Mouse (Mus musculus) urinary bladder, adult 2 months (tissue): Measurements from ENCODE around the gene Krtcap2. TPM values are rescaled to one million over a fixed set of nuclear protein-coding genes. Genes with fewer than 3 reads are reported as not detected.
A peak's percentile ranks its signal among the peaks of the same experiment; 100 is the strongest.

Source experiments
- DNase-seq: peaks from one replicate; pipeline ENCODE4 v3.0.0; 2022; ENCODE audit warnings: low spot score
- polyA plus RNA-seq: library from polyadenylated mRNA; depleted of rRNA; stranded (reverse); fragments of >200 nt; gene quantifications from 2 replicates; pipeline ENCODE4 v1.2.3, GENCODE M21; 2012; rRNA removed

The Krtcap2 gene
- polyA plus RNA-seq, 1 experiment, result 67.7 TPM

DNA sequence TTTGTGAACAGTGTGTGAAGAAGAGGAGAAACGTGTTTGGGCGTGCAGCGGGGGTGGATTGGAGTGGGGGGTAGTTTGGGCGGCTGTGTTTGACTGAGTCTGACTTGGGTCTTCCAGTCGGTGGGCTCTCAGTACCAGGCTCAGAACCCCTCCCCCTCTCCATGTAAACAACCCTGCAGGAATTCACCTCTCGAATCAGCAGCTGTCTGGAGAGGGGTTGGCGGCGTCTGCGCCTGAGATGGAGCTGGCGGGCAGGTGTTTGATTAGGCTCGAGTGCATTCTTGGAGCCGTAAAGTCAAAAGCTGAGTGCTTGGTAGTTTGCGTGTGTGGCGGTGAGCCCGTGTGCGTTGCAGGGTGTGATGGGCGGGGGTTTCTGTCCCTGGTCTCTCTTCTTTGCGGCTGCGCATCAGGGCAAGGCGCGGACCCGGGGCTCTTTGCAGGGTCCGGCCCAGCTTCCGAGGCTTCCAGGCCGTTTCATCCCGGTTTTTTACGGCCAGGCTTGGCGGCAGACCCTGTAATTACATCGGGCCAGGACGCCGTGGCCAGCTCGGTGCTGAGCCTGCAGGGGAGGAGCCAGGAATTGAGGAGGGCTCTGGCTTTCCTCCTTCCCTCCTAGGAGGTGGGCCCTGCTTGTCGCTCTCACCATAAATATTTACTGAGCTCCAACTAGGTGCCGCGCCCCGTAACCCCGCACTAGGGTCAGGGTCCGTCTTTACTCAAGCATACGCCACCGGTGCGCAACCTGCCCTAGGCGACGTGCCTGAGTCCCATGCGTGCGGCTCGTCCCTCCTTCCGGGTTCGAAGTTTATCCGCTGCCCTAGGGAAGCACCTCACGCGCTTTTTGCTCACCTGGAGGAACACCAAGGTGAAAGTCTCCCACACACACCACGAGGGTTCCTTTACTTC, 35.1 kb downstream of the Krtcap2 start, which contains the start of gene Efna1:
Gene Efna1, minus strand, starts transcription at position 537 of the 906 bp plus-strand sequence.
- peak; percentile 56 for DNase-seq

DNA sequence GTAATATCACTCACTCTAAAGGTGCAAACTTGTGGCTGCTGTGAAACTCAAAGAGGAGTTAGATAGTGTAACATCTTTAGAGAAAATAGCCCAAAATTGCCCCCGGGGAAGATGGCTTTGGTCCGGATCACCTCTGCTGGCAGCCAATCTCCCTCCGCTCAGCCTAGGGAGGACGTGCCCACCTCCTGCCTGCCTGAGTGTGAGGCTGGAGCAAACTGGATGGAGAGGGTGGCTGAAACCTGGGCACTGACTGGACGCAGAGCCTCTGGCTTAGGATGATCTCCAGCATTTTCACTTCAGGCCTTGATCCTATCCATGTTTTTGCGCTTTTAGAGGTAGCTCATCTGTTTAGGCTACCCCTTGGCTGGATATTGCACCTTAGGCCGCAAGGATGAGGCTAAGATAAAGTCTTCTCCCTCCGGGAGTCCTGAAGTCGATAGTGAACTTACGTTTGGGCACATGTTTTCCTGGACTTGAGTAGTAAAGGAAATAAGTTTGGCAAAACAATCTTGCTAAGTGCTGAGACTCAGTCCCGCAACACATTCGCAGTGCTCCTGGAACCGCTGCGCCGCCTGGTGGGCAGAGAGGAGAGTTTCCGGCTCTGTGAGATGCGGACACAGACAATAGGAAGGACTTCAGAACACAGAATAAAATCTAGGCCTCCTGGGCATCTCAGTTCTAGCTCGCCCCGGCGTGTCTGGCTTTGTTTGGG, 36.0 kb downstream of the Krtcap2 start:
- DNase-seq, result peak; percentile 80

DNA sequence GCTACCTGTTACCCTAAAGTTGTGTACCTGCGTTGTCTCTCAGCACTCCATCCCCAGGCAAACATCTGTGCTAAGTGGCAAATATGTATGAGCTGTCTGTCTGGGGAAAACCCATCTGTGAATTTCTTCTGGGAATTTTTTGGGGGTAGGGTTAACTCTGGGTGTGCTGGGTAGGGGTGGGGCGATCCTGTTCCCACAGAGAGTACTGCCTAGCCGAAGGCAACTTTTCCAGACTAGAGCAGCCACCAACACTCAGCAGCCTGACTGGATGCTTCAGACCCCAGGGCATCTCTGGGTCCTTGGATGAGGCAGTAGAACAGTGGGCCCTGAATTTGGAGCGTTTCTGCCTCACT, 36.5 kb downstream of the Krtcap2 start:
- no peak for DNase-seq

DNA sequence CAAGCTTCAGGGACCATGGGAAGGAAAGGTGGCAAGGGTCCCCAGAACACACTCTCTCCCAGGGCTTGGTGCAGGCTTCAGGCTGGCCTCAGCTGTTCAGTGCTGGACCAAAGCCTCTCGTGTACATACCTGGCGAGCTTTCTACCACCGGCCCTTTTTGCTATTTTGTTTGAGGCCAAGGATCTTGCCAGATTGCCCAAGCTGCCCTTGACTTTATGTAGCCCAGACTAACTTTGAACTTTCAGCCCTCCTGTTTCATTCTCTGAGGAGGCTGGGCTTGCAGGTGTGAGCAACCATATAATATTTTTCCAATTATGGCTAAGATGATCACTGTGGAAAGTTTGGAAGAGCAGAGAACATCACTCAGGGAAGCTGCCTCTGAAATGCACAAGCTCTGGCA, 38.5 kb downstream of the Krtcap2 start:
- no peak for DNase-seq

DNA sequence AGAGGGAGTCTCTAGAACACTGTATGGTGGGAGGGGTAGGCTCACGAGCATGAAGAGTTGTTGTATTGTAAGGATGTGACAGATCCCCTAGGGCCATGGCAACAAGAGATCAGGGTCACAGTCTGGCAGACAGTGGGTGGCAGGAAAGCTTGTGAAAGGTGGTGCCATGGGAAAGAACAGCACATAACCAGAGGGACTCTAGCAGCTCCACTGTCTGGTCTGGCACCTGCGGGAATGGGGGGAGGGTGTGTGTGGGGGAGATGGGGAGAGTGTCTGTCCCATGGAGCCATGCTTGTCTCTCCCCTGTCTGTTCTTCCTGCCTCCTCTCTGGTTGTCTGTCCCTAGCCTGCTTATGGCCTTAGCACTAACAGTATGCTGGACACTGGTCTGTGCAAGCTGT, 39.8 kb downstream of the Krtcap2 start:
- no peak for DNase-seq

DNA sequence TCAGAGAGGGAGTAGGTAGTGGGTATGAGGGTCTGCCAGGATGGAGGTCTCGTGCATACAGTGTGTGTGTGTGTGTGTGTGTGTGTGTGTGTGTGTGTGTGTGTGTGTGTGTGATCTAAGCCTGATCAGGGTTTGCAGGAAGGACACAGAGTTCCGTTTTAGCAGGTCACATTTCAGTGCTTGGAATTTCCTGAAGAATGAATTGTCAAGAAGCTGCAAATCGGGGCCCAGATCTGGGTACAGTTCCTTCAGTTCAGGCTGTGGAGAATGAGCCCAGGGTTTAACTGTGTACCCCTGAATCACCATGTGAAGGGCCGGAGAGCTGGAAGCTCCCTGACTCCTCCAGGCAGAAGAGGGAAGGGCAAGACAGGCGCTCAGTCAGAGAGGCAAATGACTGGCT, 41.5 kb downstream of the Krtcap2 start:
- DNase-seq, result no peak

DNA sequence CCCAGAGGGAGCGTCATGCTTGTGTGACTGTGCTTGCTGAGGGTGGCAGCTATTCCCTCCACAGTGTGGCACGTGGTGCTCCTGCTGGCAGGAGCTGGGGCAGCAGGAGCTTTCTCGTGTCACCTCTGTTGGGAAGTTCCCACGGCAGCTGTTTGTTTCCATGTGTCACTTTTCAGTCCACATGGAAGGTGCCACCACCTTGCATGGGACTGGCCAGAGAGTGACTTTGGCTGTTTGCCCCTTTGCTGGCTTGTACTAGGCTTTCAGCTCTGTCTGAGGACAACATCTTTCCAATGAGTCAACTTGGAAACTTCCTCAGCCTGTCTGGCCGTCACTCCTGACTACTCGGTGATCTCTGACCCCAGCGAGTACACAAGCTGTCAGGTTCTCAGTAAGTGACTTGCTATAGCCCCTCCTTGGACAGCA, 42.8 kb downstream of the Krtcap2 start:
- DNase-seq, result no peak

DNA sequence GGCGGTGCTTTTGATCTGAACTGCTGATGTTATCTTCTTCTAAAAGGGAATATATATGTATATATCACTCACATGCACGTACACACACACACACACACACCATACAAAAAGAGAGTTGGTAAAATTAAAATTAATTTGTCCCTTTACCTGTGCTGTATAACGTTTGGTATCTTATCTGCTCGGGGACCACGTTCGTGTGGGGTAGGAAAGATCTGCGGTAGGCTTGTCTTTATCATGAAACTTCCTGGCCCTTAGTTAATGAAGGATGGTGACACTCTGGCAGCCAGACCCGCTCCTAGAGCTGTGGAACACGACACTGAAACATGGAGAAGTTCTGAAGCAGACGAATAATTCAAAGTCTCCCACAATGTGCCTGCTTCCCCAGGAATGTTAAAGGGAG, 46.1 kb downstream of the Krtcap2 start:
- DNase-seq, result no peak

DNA sequence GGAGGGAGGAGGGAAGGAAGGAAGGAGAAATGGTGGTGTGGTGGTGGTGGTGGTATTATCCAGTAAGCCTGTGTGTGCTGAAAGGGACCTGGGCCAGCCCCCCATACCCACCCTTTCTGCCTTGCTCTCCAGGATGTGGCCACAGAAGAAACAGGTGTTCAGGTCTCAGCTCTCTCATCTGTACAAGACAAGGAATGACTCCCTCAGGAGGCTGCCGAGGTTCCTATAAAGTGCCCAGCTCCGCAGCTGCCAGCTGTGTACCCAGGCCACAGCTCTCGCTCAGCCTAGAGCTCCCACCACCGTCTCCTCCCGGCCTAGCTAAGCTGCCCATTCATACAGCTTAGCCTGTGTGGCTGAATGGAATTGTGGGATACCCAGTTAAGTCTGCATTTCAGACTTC, 46.5 kb downstream of the Krtcap2 start:
- no peak for DNase-seq

DNA sequence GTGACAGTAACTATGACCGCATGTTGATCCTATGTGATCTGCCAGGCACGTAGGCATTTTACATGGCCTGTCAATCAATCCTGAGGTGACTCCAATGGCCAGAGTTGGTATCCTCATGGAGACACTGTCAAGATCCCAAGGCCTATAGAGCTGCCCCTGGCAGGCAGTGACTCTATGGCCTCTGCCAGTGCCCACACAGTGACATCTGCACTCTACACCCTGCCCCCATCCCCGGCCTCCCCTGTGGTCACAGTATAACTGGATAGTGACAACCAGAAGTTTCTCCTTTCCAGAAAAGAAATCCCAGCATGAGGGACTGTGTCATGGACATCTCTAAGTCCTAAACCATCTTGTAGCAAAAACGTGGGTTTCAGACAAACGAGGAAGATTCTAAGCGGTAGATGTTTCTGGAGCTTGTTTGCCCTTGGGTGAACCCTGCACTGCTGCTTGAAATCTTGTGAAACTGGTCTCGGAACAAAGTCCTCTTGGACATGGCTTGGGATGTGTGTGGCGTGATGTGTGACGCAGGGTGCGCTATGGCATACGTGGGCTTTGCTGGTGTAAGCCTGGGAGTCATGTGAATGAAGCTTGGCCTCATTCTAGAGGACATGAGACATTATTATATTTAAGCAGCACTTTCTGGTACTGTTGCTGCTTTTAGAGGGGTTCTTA, 47.6 kb downstream of the Krtcap2 start:
- no peak for DNase-seq

DNA sequence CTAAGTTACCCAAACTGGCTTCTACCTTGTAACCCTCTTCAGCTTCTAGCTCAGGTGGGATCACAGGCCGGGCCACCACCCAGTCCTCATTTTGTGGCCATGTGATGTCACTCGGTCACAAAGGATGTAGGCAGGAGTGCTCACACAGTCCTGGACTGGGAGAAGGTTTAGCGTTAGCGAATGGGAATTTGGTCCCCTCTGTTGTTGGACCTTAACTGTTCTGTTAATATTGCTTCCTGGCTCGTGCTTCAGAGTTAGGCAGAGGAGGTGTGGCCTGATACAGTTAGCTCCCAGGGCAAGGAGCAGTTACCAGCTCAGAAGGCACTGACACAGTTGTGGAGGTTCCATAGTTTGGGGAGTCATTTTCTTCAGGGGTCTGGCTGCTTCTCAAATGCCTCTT, 48.4 kb downstream of the Krtcap2 start:
- DNase-seq, result no peak

DNA sequence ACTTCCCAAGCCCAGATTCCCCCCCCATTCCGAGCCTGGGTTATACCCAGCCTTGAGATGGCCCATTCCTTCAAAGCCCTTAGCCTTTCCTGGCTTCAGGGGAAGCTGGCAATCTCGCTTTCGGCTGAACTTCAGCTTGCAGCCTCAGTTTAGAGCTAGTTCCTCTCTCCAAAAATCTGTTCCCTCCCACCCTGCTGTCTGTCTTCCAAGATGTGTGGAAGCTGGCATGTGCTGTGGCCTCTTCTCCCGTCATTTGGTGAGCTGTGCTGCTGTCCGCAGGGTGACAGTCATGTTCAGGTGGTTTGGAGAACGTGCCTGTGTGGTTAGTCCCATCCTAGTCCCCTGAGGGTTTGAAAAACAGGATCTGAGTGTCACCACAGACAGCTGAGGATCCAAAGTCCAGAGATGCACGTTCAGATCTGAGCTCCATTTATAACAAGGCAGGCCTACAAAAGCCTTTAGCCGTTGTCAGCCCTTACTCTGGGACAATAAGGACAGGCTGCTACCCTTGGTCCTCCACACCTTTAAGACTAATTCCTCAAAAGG, 50.0 kb downstream of the Krtcap2 start:
- no peak for DNase-seq

DNA sequence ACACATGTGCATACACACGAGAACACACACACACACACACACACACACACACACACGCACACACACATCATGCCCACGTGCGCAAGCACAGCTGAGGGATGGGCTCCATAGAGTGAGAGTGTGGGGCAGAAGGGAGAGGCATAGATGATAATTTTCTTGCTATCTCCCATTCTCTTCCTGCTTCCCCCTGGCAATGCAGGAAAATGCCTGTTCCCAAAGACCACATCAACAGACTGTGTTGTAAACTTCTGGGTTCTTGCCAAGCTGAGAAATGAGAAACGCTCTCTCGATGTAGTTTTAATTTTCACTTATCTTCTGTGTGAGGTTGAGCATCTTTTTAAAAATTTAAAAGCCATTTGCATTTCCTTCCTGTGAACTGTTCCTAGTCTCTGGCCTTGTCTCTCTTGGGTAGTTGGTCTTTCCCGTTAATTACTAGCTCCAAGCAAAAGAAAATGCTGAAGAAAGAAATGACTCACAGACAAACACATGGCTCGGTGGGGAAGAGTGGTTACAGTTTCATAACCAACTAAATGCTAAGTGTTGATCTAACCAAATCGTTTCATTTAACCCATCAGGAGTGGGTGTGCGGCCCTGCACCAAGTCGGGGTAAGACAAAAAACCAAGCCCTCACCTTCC, 51.1 kb downstream of the Krtcap2 start:
- DNase-seq, result no peak

DNA sequence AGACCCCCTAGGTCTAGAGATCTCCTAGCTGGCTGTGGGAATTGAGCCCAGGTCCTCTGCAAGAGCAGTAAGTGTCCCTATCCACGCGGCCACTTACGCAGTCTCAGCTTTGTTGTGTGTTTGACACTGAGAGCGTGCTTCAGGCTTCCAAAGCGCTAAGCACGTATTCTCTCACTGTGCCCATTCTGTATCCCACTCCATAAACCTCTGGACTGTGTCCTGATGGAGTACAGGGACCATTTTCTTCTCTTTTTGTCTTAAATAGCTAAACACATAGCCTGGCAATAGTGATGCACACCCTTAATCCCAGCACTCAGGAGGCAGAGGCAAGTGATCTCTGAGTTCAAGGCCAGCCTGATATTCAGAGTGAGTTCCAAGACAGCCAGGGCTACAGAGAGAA, 53.1 kb downstream of the Krtcap2 start:
- no peak for DNase-seq

DNA sequence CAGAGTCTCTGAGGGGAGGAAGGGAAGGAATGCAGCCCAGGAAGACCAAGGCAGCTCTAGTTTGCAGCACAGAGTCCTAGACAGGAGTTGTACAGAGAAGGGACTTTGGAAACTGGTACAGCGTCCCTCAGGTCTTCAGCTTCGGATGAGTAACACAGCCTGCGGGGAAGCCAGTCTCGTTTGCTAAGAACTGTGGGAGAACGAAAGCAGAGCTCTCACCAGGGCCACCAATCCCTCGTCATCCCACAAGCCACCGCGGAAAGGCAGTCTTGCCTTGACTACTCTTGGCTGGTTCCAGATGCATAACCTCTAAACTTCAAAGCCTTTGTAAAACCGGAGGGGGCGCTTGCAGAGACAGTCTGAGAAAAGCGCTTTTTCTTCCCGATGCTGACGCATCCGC, 53.7 kb downstream of the Krtcap2 start:
- DNase-seq, result no peak

Other genes with a start within 250 kb of the Krtcap2 start
- gene Rusc1, start 152.7 kb upstream of the Krtcap2 start, polyA plus RNA-seq, result 45.9 and 51.5 TPM in 2 replicates
- gene Gm43738, start 144.9 kb upstream of the Krtcap2 start, polyA plus RNA-seq, result not detected in 2 replicates
- gene Fdps, start 144.0 kb upstream of the Krtcap2 start, polyA plus RNA-seq, result 83.1 and 101 TPM in 2 replicates
- not detected in 2 replicates for gene Pklr, start 109.8 kb upstream of the Krtcap2 start, polyA plus RNA-seq
- 0.44 and 0.49 TPM in 2 replicates for gene Hcn3, start 85.8 kb upstream of the Krtcap2 start, polyA plus RNA-seq
- 73.9 and 89.8 TPM in 2 replicates for gene Clk2, start 81.2 kb upstream of the Krtcap2 start, polyA plus RNA-seq
- 69.8 and 72.3 TPM in 2 replicates for gene Scamp3, start 68.5 kb upstream of the Krtcap2 start, polyA plus RNA-seq
- 32.9 and 42.3 TPM in 2 replicates for gene Fam189b, start 62.8 kb upstream of the Krtcap2 start, polyA plus RNA-seq
- 58.7 and 60.8 TPM in 2 replicates for gene Gba, start 43.0 kb upstream of the Krtcap2 start, polyA plus RNA-seq
- gene Thbs3, start 30.8 kb upstream of the Krtcap2 start, polyA plus RNA-seq, result 59.3 and 69.8 TPM in 2 replicates
- gene Mtx1, start 18.9 kb upstream of the Krtcap2 start, polyA plus RNA-seq, result 112 and 131 TPM in 2 replicates
- gene Muc1, start 16.9 kb upstream of the Krtcap2 start, polyA plus RNA-seq, result 0.94 and 1.2 TPM in 2 replicates
- 4.1 and 6.0 TPM in 2 replicates for gene Trim46, start 343 bp downstream of the Krtcap2 start, polyA plus RNA-seq
- gene Dpm3, start 13.4 kb downstream of the Krtcap2 start, polyA plus RNA-seq, result 200 and 251 TPM in 2 replicates
- gene Slc50a1, start 24.6 kb downstream of the Krtcap2 start, polyA plus RNA-seq, result 128 and 156 TPM in 2 replicates
- gene Efna1, start 35.2 kb downstream of the Krtcap2 start, polyA plus RNA-seq, result 41.8 and 43.5 TPM in 2 replicates
- gene Efna3, start 77.0 kb downstream of the Krtcap2 start, polyA plus RNA-seq, result 0.36 and 0.55 TPM in 2 replicates
- gene Efna4, start 92.1 kb downstream of the Krtcap2 start, polyA plus RNA-seq, result 3.4 and 3.7 TPM in 2 replicates
- gene Adam15, start 104.0 kb downstream of the Krtcap2 start, polyA plus RNA-seq, result 96.1 and 101 TPM in 2 replicates
- gene Dcst2, start 116.0 kb downstream of the Krtcap2 start, polyA plus RNA-seq, result 0.24 and 0.41 TPM in 2 replicates
- 0.07 and 0.33 TPM in 2 replicates for gene Dcst1, start 119.3 kb downstream of the Krtcap2 start, polyA plus RNA-seq
- gene Zbtb7b, start 148.8 kb downstream of the Krtcap2 start, polyA plus RNA-seq, result 36.4 and 39.5 TPM in 2 replicates
- gene Lenep, start 156.8 kb downstream of the Krtcap2 start, polyA plus RNA-seq, result 1.2 and 1.5 TPM in 2 replicates
- gene Flad1, start 165.9 kb downstream of the Krtcap2 start, polyA plus RNA-seq, result 30.8 and 34.6 TPM in 2 replicates
- 21.7 and 29.6 TPM in 2 replicates for gene Cks1b, start 172.4 kb downstream of the Krtcap2 start, polyA plus RNA-seq
- 85.7 and 87.7 TPM in 2 replicates for gene Shc1, start 172.5 kb downstream of the Krtcap2 start, polyA plus RNA-seq
- gene Pygo2, start 184.2 kb downstream of the Krtcap2 start, polyA plus RNA-seq, result 34.0 and 38.0 TPM in 2 replicates
- 167 and 208 TPM in 2 replicates for gene Pbxip1, start 190.7 kb downstream of the Krtcap2 start, polyA plus RNA-seq
- gene Pmvk, start 208.6 kb downstream of the Krtcap2 start, polyA plus RNA-seq, result 21.5 and 23.3 TPM in 2 replicates